Mouse (Mus musculus) forebrain, embryonic 11.5 days (tissue): Measurements from ENCODE around the gene Dsn1. TPM values are rescaled to one million over a fixed set of nuclear protein-coding genes. Genes with fewer than 3 reads are reported as not detected.

Source experiments
- ATAC-seq: fragments of 200-750 bp; cut with Nextera tagmentation; replicated peaks from 2 replicates; pipeline ENCODE4 v1.8.0; 2017; ENCODE audit warnings: moderate TSS enrichment; ENCODE audit not compliant: low FRiP score
- DNase-seq: peaks from one replicate; pipeline ENCODE4 v3.0.0-alpha.2; 2017; ENCODE audit warnings: low spot score
- H3K27ac ChIP-seq: fragments of 300-500 bp; sonication (generic); 2 replicates; pipeline ENCODE4 v1.5.1; 2014; ENCODE audit warnings: low read depth, low read length
- H3K27me3 ChIP-seq: fragments of 300-500 bp; sonication (generic); 2 replicates; pipeline ENCODE4 v1.6.1; 2014; ENCODE audit warnings: mild to moderate bottlenecking, low read length, mixed read lengths; ENCODE audit not compliant: control insufficient read depth, insufficient read depth
- H3K36me3 ChIP-seq: fragments of 300-500 bp; sonication (generic); 2 replicates; pipeline ENCODE4 v1.6.1; 2014; ENCODE audit warnings: mild to moderate bottlenecking, low read length, moderate library complexity, mixed read lengths; ENCODE audit not compliant: control insufficient read depth, insufficient read depth
- H3K4me1 ChIP-seq: fragments of 300-500 bp; sonication (generic); replicated peaks from 2 replicates; pipeline ENCODE4 v1.6.1; 2014; ENCODE audit warnings: low read length, mixed read lengths; ENCODE audit not compliant: control insufficient read depth, insufficient read depth
- H3K4me2 ChIP-seq: fragments of 300-500 bp; sonication (generic); 2 replicates; pipeline ENCODE4 v1.6.1; 2014; ENCODE audit warnings: low read depth, mild to moderate bottlenecking, low read length, moderate library complexity, mixed read lengths; ENCODE audit not compliant: severe bottlenecking
- H3K4me3 ChIP-seq: fragments of 300-500 bp; sonication (generic); 2 replicates; pipeline ENCODE4 v1.5.1; 2014; ENCODE audit warnings: low read depth, low read length
- H3K9ac ChIP-seq: fragments of 300-500 bp; sonication (generic); 2 replicates; pipeline ENCODE4 v1.6.1; 2014; ENCODE audit warnings: low read length
- H3K9me3 ChIP-seq: fragments of 300-500 bp; sonication (generic); 2 replicates; pipeline ENCODE4 v1.6.1; 2016; ENCODE audit warnings: low read length, mixed read lengths; ENCODE audit not compliant: control insufficient read depth
- WGBS: fragments of 180-500 bp; shearing (Covaris S2); extraction: QIAGEN DNeasy Blood & Tissue Kit; methylation state at CpG from one replicate; pipeline ENCODE4 v1.1.7; 2014; 5-methylcytosine and 5-hydroxymethylcytosine counted together
- polyA plus RNA-seq: library from polyadenylated mRNA; unstranded; fragments of >200 nt; fragmentation: Nextera tagmentation; extraction: Ambion mirVana; gene quantifications from 2 replicates; pipeline ENCODE4 v1.2.1, GENCODE M21; 2014

Dsn1 gene
- polyA plus RNA-seq, 1 experiment from 2014 or later, result 64.4 TPM

DNA sequence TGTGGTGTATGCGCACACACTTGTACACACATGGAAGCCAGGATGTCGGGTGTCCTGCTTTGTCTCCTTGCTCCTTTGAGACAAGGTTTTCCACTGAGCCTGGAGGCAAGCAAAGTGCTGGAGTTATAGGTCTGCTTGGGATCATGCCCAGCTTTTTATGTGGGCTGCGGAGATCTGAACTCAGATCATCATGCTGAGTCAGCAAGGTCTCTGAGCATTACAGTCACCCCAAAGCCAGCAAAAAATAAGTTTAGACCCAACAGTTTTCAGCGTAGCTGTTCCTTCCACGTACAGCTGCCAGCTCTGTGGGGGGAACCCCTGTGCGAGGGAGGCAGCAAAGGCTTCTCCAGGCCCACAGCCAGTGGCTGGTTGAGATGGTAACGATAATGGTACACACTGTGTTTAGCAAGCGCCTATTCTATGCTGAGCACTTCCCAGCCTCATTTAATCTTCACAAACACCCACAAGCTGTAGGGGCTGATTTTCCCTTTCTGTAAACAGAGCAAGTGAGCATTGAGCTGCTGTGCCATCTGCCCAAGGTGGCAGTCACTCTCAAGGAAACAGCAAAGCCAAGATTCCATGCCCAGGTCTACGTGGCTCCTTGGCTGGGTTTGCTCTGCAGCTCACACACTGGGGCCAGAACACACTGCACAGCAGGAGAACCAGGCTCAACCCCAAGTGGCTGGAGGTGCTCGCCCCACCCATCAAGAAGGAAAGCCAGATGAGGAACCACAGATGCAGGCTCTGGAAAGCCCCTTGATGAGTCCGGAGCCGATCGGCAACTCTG, 41.6 kb upstream of the Dsn1 start:
- DNase-seq (no peak), ATAC-seq (no peak)
- Histone ChIP-seq H3K4me1 (no peaks in the 10 kb centered on the region), H3K27me3 (no peaks in the 10 kb centered on the region), H3K9ac (no peak overlapping the region), H3K36me3 (peaks cover 7% of the 10 kb centered on the region), H3K4me3 (no peak overlapping the region), H3K9me3 (no peaks in the 10 kb centered on the region; the same call in 1 of the 2 replicates), H3K27ac (no peak overlapping the region), H3K4me2 (no peak overlapping the region)
- 92% methylated on average over 13 of the region's 13 CpGs for WGBS

DNA sequence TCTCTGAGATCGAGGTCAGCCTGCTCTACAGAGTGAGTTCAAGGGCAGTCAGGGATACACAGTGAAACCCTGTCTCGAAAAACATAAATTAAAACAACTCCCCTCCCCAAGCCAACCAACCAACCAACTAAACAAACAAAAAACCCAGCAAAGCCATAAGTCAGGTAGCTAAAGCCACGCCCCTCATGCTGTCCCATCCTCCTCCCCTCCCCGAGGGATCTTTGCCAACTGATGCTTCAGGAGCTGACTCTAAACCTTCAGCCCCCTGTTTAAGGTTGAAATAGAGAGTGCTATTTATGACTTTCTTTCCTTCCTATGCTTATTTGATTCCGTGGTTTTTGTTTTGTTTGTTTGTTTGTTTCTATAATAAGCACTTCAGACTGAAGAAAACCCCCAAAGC, 40.0 kb upstream of the Dsn1 start:
- WGBS, result 90% methylated on average over 5 of the region's 5 CpGs
- Histone ChIP-seq H3K9me3 (no peaks in the 10 kb centered on the region; the same call in 1 of the 2 replicates), H3K4me3 (no peak overlapping the region)

DNA sequence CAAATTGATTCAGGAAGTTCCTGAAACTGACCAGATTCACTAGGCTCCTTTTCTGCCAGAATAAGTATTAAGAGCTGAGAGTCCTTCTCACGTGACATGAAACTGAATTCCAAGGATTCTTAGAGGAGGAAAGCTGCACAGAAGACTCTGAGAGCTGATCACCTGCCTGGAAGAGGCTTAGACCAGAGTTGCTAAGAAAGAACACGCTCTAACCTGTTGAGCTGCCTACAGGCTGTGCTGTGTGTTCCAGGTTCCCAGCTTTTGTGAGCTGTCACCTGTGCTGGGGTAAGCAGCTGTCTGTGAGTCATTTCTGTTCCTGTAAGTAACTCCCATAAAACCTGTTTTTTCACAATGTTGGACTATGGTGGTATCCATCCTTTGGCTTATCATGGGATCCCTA, 39.0 kb upstream of the Dsn1 start:
- Histone ChIP-seq H3K27me3 (no peaks in the 10 kb centered on the region), H3K9ac (no peak overlapping the region), H3K4me3 (no peak overlapping the region), H3K9me3 (no peaks in the 10 kb centered on the region; the same call in 1 of the 2 replicates), H3K4me1 (no peaks in the 10 kb centered on the region), H3K4me2 (no peak overlapping the region), H3K27ac (no peak overlapping the region), H3K36me3 (peaks cover 7% of the 10 kb centered on the region)
- ATAC-seq, result no peak
- DNase-seq, result no peak
- 85% methylated on average over 2 of the region's 2 CpGs for WGBS

More for the DNA sequence above, 40.0 kb upstream of the Dsn1 start:
- no peak for ATAC-seq
- Histone ChIP-seq H3K9ac (no peak overlapping the region), H3K36me3 (peaks cover 7% of the 10 kb centered on the region), H3K27ac (no peak overlapping the region), H3K27me3 (no peaks in the 10 kb centered on the region), H3K4me1 (no peaks in the 10 kb centered on the region), H3K4me2 (no peak overlapping the region)
- no peak for DNase-seq

DNA sequence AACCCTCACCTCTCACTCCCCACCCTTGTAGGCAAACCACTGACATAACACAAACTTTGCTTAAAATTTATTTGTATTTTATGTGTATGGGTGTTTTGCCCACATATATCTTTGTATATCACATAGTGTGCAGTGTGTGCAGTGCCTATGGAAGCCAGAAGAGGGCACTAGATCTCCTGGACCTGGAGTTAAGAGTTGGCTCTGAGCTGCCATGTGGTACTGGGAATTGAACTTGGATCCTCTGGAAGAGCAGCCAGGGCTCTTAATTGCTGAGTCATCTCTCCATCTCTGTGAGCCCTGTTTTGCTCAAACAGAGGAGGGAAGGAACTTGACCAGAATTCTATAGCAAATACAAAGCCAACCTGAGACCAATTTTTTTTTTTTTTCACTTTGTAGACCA, 37.0 kb upstream of the Dsn1 start:
- Histone ChIP-seq H3K27me3 (no peaks in the 10 kb centered on the region), H3K9ac (no peak overlapping the region), H3K4me2 (no peak overlapping the region), H3K27ac (no peak overlapping the region), H3K4me1 (no peaks in the 10 kb centered on the region), H3K36me3 (peaks cover 15% of the 10 kb centered on the region), H3K9me3 (no peaks in the 10 kb centered on the region; the same call in 1 of the 2 replicates), H3K4me3 (no peak overlapping the region)
- DNase-seq, result no peak
- ATAC-seq, result no peak

GRCm38 (mm10) chr2:157043556-157043955, 36.6 kb upstream of the Dsn1 start:
- no peak overlapping the region for H3K4me3 ChIP-seq
- H3K4me1 ChIP-seq, result no peaks in the 10 kb centered on the region
- H3K9ac ChIP-seq, result no peak overlapping the region
- DNase-seq (no peak), ATAC-seq (no peak)
- H3K4me2 ChIP-seq, result no peak overlapping the region
- no peaks in the 10 kb centered on the region for H3K27me3 ChIP-seq
- no peaks in the 10 kb centered on the region; the same call in 1 of the 2 replicates for H3K9me3 ChIP-seq
- no peak overlapping the region for H3K27ac ChIP-seq
- H3K36me3 ChIP-seq, result peaks cover 15% of the 10 kb centered on the region
- WGBS, result 89% methylated on average over 8 of the region's 8 CpGs

DNA sequence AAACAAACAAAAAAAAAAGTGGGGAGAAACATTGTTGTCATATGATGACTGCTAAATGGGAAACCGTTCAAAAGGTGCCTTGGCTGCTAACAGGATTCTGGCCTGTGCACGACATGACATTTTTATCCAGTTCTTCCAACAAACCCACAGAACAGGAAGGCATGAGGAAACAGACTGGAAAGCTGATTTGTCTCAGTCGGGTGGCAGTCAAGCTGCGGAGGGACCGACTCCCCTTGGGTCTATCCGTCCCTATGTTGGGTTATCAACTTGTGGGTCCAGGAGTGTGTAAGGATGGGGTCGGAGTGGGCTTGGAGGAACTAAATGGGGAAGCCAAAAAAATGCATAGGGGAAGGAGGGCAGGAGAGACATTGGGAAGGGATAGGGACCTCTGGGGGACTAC, 34.5 kb upstream of the Dsn1 start:
- Histone ChIP-seq H3K36me3 (peaks cover 15% of the 10 kb centered on the region), H3K9ac (no peak overlapping the region), H3K4me3 (no peak overlapping the region), H3K9me3 (no peaks in the 10 kb centered on the region; the same call in 1 of the 2 replicates), H3K4me1 (0 out of 2 replicates have a peak, but pooled peaks cover 2% of the 10 kb centered on the region), H3K27me3 (no peaks in the 10 kb centered on the region), H3K4me2 (no peak overlapping the region), H3K27ac (no peak overlapping the region)
- no peak for DNase-seq
- WGBS, result 92% methylated on average over 7 of the region's 7 CpGs
- no peak for ATAC-seq

DNA sequence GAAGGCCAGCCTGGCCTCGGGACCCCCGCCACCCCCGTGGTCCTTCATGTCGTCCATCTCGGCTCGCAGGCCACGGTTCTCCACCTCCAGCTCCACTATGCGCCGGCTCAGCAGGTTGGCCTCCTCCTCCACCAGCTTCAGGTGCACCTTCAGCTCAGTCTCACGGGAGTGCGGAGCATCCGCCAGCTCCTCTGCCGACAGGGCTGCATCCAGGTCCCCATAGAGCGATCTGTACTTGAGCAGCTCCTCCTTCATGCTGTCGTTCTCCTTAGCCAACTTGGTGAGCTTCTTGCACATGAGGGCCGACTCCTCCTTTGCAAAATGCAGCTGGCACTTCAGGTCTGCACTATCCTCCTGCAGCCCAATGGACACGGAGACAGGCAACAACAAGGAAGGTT, 33.7 kb upstream of the Dsn1 start:
- 80% methylated on average over 17 of the region's 17 CpGs for WGBS
- Histone ChIP-seq H3K36me3 (peaks cover 15% of the 10 kb centered on the region), H3K4me3 (no peak overlapping the region), H3K9me3 (no peaks in the 10 kb centered on the region; the same call in 1 of the 2 replicates), H3K4me1 (0 out of 2 replicates have a peak, but pooled peaks cover 2% of the 10 kb centered on the region), H3K4me2 (no peak overlapping the region), H3K9ac (no peak overlapping the region), H3K27me3 (no peaks in the 10 kb centered on the region), H3K27ac (no peak overlapping the region)
- DNase-seq (no peak), ATAC-seq (no peak)

DNA sequence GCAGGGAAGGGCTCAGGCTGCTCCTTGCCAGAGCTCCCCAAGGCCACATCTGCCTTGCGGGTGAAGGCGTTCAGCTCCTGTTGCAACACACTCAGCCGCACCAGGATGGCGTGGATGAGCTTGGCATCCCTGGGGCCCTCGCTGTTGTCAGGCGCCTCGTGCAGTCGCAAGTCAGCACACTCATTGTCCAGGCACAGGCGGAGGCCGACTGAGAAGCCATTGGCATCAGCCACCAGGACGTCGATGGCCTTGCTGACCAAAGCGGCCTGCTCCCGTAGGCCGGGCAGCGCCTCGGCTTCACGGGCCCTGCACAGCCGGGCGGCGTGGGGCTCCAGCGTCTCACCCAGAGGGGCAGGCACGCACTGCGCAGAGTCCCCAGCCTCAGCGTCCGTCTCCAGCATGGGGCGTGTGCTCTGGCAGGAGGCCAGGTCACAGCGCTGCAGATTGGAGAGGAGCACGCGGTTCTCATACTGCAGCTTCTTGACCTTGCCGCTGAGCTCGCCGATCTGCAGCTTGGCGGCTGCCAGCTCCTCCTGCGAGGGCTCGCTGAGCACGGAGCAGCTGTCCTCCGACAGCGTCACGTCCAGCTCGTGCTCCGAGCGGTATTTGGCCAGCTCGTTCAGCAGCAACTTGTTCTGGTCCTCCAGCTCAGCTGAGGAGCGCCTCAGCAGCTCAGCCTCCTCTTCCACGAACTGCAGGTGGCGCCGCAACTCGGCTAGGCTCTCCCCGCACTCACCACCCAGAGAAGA, 33.1 kb upstream of the Dsn1 start:
- H3K4me1 ChIP-seq, result 0 out of 2 replicates have a peak, but pooled peaks cover 2% of the 10 kb centered on the region
- DNase-seq (no peak), ATAC-seq (no peak)
- H3K9me3 ChIP-seq, result no peaks in the 10 kb centered on the region; the same call in 1 of the 2 replicates
- 89% methylated on average over 49 of the region's 50 CpGs for WGBS
- no peak overlapping the region for H3K27ac ChIP-seq
- H3K27me3 ChIP-seq, result no peaks in the 10 kb centered on the region
- no peak overlapping the region for H3K4me3 ChIP-seq
- no peak overlapping the region for H3K4me2 ChIP-seq
- no peak overlapping the region for H3K9ac ChIP-seq
- peaks cover 14% of the 10 kb centered on the region for H3K36me3 ChIP-seq
